Mouse (Mus musculus): ENCODE data around the gene Gpr132.

DNA sequence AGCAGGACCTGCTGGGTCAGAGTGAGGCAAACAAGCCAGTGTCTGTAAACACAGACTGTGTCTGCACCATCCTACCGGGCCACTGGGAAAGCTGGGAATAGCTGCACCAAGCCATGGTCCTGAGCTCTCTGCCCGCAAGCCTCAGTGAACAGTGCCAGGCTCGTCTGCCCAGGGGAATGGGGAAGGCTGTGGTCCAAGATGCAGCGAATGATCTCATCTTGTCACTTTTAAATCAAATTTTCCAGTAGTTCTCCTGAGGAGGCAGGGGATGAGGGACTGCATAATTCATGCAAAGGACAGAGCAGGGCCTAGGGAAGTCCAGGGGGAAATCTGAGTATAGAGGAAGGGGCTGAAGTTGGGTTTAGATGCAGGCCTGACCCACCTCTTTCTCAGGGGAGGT lies 60.2 kb downstream of the Gpr132 start:
- TF ChIP-seq CTCF (IDR thresholded peaks at IDR 0.05; ENCODE audit: control insufficient read depth, insufficient read depth, low read length), result no peak
- TF ChIP-seq POLR2A (IDR thresholded peaks at IDR 0.05; ENCODE audit: borderline replicate concordance, control insufficient read depth, low read depth, low read length), result no peak

All from bone marrow, adult 2 months (tissue).